Mouse (Mus musculus) adrenal gland, postnatal 4 days (tissue): ENCODE measurements at regions not wholly inside any gene's neighbourhood (a gene's known extent, or its start where the extent isn't known, plus 50 kb on each side); places are given as distances from the start of the nearest gene placed in this dataset.

Experiments
- DNase-seq, 2 experiments: peaks; one replicate each; pipeline ENCODE4 v3.0.0; 2021 to 2022; ENCODE audit warnings: low spot score in 2 of 2, mixed read lengths in 2 of 2

- no peak for DNase-seq
Observed at GRCm38 (mm10) chr14:58608216-58608615, 534.5 kb downstream of the 1700129C05Rik start.

- no peak for DNase-seq
Observed at GRCm38 (mm10) chr14:58607734-58608133, 535.0 kb downstream of the 1700129C05Rik start.

- DNase-seq: no peak
Observed at GRCm38 (mm10) chr14:58605529-58605928, 535.2 kb downstream of the Fgf9 start.

GRCm38 (mm10) chr14:58598867-58599266, 528.5 kb downstream of the Fgf9 start:
- DNase-seq: no peak

GRCm38 (mm10) chr14:58597810-58598209, 527.5 kb downstream of the Fgf9 start:
- no peak for DNase-seq

- DNase-seq: no peak
Observed at GRCm38 (mm10) chr14:58596936-58597335, 526.6 kb downstream of the Fgf9 start.

GRCm38 (mm10) chr14:58581806-58582205, 511.5 kb downstream of the Fgf9 start:
- no peak for DNase-seq

- no peak for DNase-seq
Observed at GRCm38 (mm10) chr14:58570021-58570420, 499.7 kb downstream of the Fgf9 start.

- no peak for DNase-seq
Observed at GRCm38 (mm10) chr14:58567472-58567871, 497.1 kb downstream of the Fgf9 start.

- DNase-seq: no peak
Observed at GRCm38 (mm10) chr14:58563082-58563481, 492.7 kb downstream of the Fgf9 start.

- no peak for DNase-seq
Observed at GRCm38 (mm10) chr14:58550785-58551184, 480.4 kb downstream of the Fgf9 start.

GRCm38 (mm10) chr14:58545778-58546177, 475.4 kb downstream of the Fgf9 start:
- DNase-seq: no peak

GRCm38 (mm10) chr14:58543140-58543767, 472.9 kb downstream of the Fgf9 start:
- no peak for DNase-seq

- DNase-seq: no peak
Observed at GRCm38 (mm10) chr14:58538135-58538534, 467.8 kb downstream of the Fgf9 start.

GRCm38 (mm10) chr14:58520976-58521549, 450.7 kb downstream of the Fgf9 start:
- DNase-seq: no peak

GRCm38 (mm10) chr14:58520384-58520783, 450.0 kb downstream of the Fgf9 start:
- DNase-seq: no peak

- DNase-seq: no peak
Observed at GRCm38 (mm10) chr14:58519086-58519485, 448.7 kb downstream of the Fgf9 start.

GRCm38 (mm10) chr14:58516543-58516942, 446.2 kb downstream of the Fgf9 start:
- no peak for DNase-seq

- no peak for DNase-seq
Observed at GRCm38 (mm10) chr14:58512177-58512576, 441.8 kb downstream of the Fgf9 start.

- no peak for DNase-seq
Observed at GRCm38 (mm10) chr14:58511571-58511985, 441.2 kb downstream of the Fgf9 start.

- DNase-seq: no peak
Observed at GRCm38 (mm10) chr14:58510790-58511189, 440.4 kb downstream of the Fgf9 start.

- no peak for DNase-seq
Observed at GRCm38 (mm10) chr14:58509106-58509505, 438.8 kb downstream of the Fgf9 start.

- DNase-seq: no peak
Observed at GRCm38 (mm10) chr14:58506490-58506889, 436.1 kb downstream of the Fgf9 start.
